Comparison of ENCODE assay signal across 19 mouse cellular contexts in genomic region chr5:52487559-52488430, GRCm38 (mm10). TPM values are rescaled to one million over a fixed set of nuclear protein-coding genes. Genes with fewer than 3 reads are reported as not detected.
DNase-seq lines count a peak whose midpoint lies in the region; ATAC-seq and TF ChIP-seq lines count a peak whose summit lies in the region.
"Had no signal": no experiment of that assay in that cellular context is flagged by ENCODE, and none has a peak within 500 bp of the region (broad histone marks: within the 10 kb centered on the region; RNA-seq: fewer than 3 reads in every experiment).

No protein-coding gene starts in this region.

- H3K4me3 ChIP-seq in embryonic facial prominence, embryonic 14.5 days (ENCODE audit: low read depth, low read length), result no peak overlapping the region
- no peak overlapping the region for H3K4me3 ChIP-seq in embryonic facial prominence, embryonic 10.5 days
- H3K4me3 ChIP-seq in lung, postnatal 0 days (ENCODE audit: low read depth, low read length), result no peak overlapping the region
- no peak overlapping the region for H3K4me3 ChIP-seq in forebrain, embryonic 13.5 days
- H3K4me3 ChIP-seq: heart, adult 2 months; heart, embryonic 15.5 days; hindbrain, embryonic 10.5 days had no signal

- no peak for ATAC-seq in embryonic facial prominence, embryonic 14.5 days (ENCODE audit: low read depth)
- peak; percentile 53; the same call in 1 of the 2 replicates for ATAC-seq in lung, postnatal 0 days
- ATAC-seq in hematopoietic stem cell, adult 5-6 weeks (replicated peaks in 1 of 2; ENCODE audit: insufficient read depth in 1 of 2, low FRiP score in 2 of 2, low TSS enrichment in 1 of 2, low read depth in 1 of 2, poor library complexity in 2 of 2, severe bottlenecking in 2 of 2), result peak; percentile 62 to 78
- ATAC-seq in forebrain, embryonic 13.5 days, result no peak
- ATAC-seq: forebrain, embryonic 16.5 days had no signal

- no peak for TF ChIP-seq CTCF in lung, postnatal 0 days (IDR thresholded peaks at IDR 0.05)

- no peaks in the 10 kb centered on the region for H3K36me3 ChIP-seq in embryonic facial prominence, embryonic 14.5 days (ENCODE audit: control insufficient read depth, insufficient read depth, low read length)
- H3K36me3 ChIP-seq in embryonic facial prominence, embryonic 10.5 days (replicated peaks), result no peaks in the 10 kb centered on the region
- H3K36me3 ChIP-seq in lung, postnatal 0 days (ENCODE audit: insufficient read depth, low read length), result no peaks in the 10 kb centered on the region
- H3K36me3 ChIP-seq in forebrain, embryonic 13.5 days (ENCODE audit: poor library complexity, severe bottlenecking), result no peaks in the 10 kb centered on the region
- H3K36me3 ChIP-seq: heart, embryonic 15.5 days; hindbrain, embryonic 10.5 days had no signal

- 74% methylated on average over 13 of the region's 13 CpGs for WGBS in embryonic facial prominence, embryonic 14.5 days
- 85% methylated on average over 13 of the region's 13 CpGs for WGBS in embryonic facial prominence, embryonic 10.5 days
- WGBS in lung, postnatal 0 days, result 48% methylated on average over 13 of the region's 13 CpGs
- WGBS in forebrain, embryonic 13.5 days, result 84% methylated on average over 13 of the region's 13 CpGs

- H3K9me3 ChIP-seq in embryonic facial prominence, embryonic 14.5 days (ENCODE audit: control insufficient read depth, low read length), result no peaks in the 10 kb centered on the region
- no peaks in the 10 kb centered on the region for H3K9me3 ChIP-seq in embryonic facial prominence, embryonic 10.5 days
- no peaks in the 10 kb centered on the region for H3K9me3 ChIP-seq in lung, postnatal 0 days (ENCODE audit: low read length)
- H3K9me3 ChIP-seq in forebrain, embryonic 13.5 days (replicated peaks), result no peaks in the 10 kb centered on the region
- H3K9me3 ChIP-seq: heart, embryonic 15.5 days; hindbrain, embryonic 10.5 days had no signal

- H3K27ac ChIP-seq in embryonic facial prominence, embryonic 14.5 days (replicated peaks; ENCODE audit: low read depth, low read length), result no peak overlapping the region
- no peak overlapping the region for H3K27ac ChIP-seq in embryonic facial prominence, embryonic 10.5 days (replicated peaks)
- H3K27ac ChIP-seq in lung, postnatal 0 days (ENCODE audit: low read length), result no peak overlapping the region
- H3K27ac ChIP-seq in forebrain, embryonic 13.5 days, result no peak overlapping the region
- H3K27ac ChIP-seq: heart, adult 2 months; heart, embryonic 15.5 days; hindbrain, embryonic 10.5 days; hindbrain, embryonic 14.5 days had no signal

- H3K4me2 ChIP-seq in embryonic facial prominence, embryonic 14.5 days (ENCODE audit: low read depth, low read length), result no peak overlapping the region
- no peak overlapping the region for H3K4me2 ChIP-seq in lung, postnatal 0 days (replicated peaks; ENCODE audit: low read depth, low read length)
- no peak overlapping the region for H3K4me2 ChIP-seq in forebrain, embryonic 13.5 days
- H3K4me2 ChIP-seq: heart, embryonic 11.5 days; heart, embryonic 15.5 days; hindbrain, embryonic 14.5 days had no signal

- no peak for TF ChIP-seq EP300 in lung, postnatal 0 days (IDR thresholded peaks at IDR 0.05)

- H3K9ac ChIP-seq in embryonic facial prominence, embryonic 14.5 days (ENCODE audit: low read depth, low read length), result no peak overlapping the region
- H3K9ac ChIP-seq in lung, postnatal 0 days (replicated peaks; ENCODE audit: low read depth), result no peak overlapping the region
- H3K9ac ChIP-seq in forebrain, embryonic 13.5 days, result no peak overlapping the region
- H3K9ac ChIP-seq: heart, embryonic 15.5 days; hindbrain, embryonic 14.5 days had no signal

- H3K27me3 ChIP-seq in embryonic facial prominence, embryonic 14.5 days (replicated peaks; ENCODE audit: control insufficient read depth, insufficient read depth, low read length), result no peaks in the 10 kb centered on the region
- no peaks in the 10 kb centered on the region for H3K27me3 ChIP-seq in embryonic facial prominence, embryonic 10.5 days (replicated peaks; ENCODE audit: low read depth, poor library complexity, severe bottlenecking)
- H3K27me3 ChIP-seq in lung, postnatal 0 days (replicated peaks; ENCODE audit: insufficient read depth, low read length), result no peaks in the 10 kb centered on the region
- no peaks in the 10 kb centered on the region for H3K27me3 ChIP-seq in forebrain, embryonic 13.5 days
- H3K27me3 ChIP-seq: heart, embryonic 15.5 days had no signal

- no peaks in the 10 kb centered on the region for H3K4me1 ChIP-seq in embryonic facial prominence, embryonic 14.5 days (ENCODE audit: control insufficient read depth, insufficient read depth, low read length)
- H3K4me1 ChIP-seq in embryonic facial prominence, embryonic 10.5 days, result no peaks in the 10 kb centered on the region
- no peaks in the 10 kb centered on the region for H3K4me1 ChIP-seq in lung, postnatal 0 days (ENCODE audit: insufficient read depth, low read depth, low read length)
- no peaks in the 10 kb centered on the region for H3K4me1 ChIP-seq in forebrain, embryonic 13.5 days
- H3K4me1 ChIP-seq: heart, embryonic 15.5 days; hindbrain, embryonic 10.5 days had no signal

- DNase-seq in embryonic facial prominence, embryonic 14.5 days (ENCODE audit: low spot score), result peak; percentile 51
- no peak for DNase-seq in embryonic facial prominence, embryonic 10.5 days (ENCODE audit: low spot score)
- DNase-seq in lung, postnatal 0 days (ENCODE audit: low spot score), result peak; percentile 26
- DNase-seq in lung, postnatal 4 days, result no peak
- no peak for DNase-seq in cerebellum, adult 8-10 months
- DNase-seq: adrenal gland, postnatal 10 days; cerebellum, adult 11-12 months; cerebellum, adult 9-11 months; cerebellum, postnatal 36 days; gastrocnemius, postnatal 10 days; heart, adult 2 months; heart, postnatal 14 days had no signal

RNA-seq across cellular contexts. Expression of gene Ccdc149, which starts 16.5 kb away (rescaled TPM):
- polyA plus RNA-seq in embryonic facial prominence, embryonic 14.5 days (2014; fragmentation: Nextera tagmentation; extraction: Ambion mirVana), result 3.3 and 3.8 TPM in 2 replicates
- 1.4 and 1.5 TPM in 2 replicates for polyA plus RNA-seq in embryonic facial prominence, embryonic 10.5 days (2016; fragmentation: Nextera tagmentation; extraction: Ambion mirVana)
- polyA plus RNA-seq in lung, postnatal 0 days (2015; fragmentation: Nextera tagmentation; extraction: Ambion mirVana), result 3.4 TPM in 2 replicates
- total RNA-seq in hematopoietic stem cell, adult 5-6 weeks (2017), result 6.4 and 11.1 TPM in 2 replicates
- polyA plus RNA-seq in forebrain, embryonic 13.5 days (2015; fragmentation: Nextera tagmentation; extraction: Ambion mirVana), result 6.7 and 7.0 TPM in 2 replicates

Comparison
In these comparisons a context has a peak if more than half of its experiments do, and no peak if none do; other contexts are left out.
1. DNase-seq: peak in embryonic facial prominence, embryonic 14.5 days (single experiment) and lung, postnatal 0 days (single experiment); none in embryonic facial prominence, embryonic 10.5 days (single experiment), lung, postnatal 4 days (0 of 2) and cerebellum, adult 8-10 months (single experiment).
2. ATAC-seq: peak in lung, postnatal 0 days (single experiment) and hematopoietic stem cell, adult 5-6 weeks (2 of 2); none in embryonic facial prominence, embryonic 14.5 days (single experiment) and forebrain, embryonic 13.5 days (single experiment).